Mouse (Mus musculus): Measurements from ENCODE around the gene Ttll12. TPM values are rescaled to one million over a fixed set of nuclear protein-coding genes. Genes with fewer than 3 reads are reported as not detected.

Ttll12 gene
- polyA plus RNA-seq, 1 experiment, result 21.6 TPM

DNA sequence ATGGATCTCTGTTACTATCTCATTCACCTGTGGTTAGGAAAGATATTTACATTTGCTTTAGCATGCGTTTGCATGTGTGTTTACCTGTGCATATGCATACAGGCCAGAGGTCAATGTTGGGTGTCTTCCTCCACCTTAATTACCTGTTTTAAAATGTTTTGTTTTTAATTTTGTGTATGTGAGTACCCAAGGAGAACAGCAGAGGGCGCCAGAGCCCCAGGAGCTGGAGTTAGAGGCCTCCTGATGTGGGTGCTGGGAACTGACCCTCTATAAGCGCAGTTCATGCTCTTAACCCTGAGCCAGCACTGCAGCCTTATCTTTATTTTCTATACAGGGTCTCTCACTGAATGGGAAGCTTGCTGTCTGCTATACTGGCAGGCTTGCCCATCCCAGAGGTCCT is 34.8 kb upstream of the Ttll12 start:
- TF ChIP-seq CTCF (IDR thresholded peaks at IDR 0.05; ENCODE audit: insufficient read depth, low read length), result no peak
- TF ChIP-seq POLR2A (IDR thresholded peaks at IDR 0.05; ENCODE audit: borderline replicate concordance, extremely low read depth, low read depth, low read length), result no peak
- WGBS, result 74% methylated on average over 3 of the region's 3 CpGs
- DNase-seq, result no peak

DNA sequence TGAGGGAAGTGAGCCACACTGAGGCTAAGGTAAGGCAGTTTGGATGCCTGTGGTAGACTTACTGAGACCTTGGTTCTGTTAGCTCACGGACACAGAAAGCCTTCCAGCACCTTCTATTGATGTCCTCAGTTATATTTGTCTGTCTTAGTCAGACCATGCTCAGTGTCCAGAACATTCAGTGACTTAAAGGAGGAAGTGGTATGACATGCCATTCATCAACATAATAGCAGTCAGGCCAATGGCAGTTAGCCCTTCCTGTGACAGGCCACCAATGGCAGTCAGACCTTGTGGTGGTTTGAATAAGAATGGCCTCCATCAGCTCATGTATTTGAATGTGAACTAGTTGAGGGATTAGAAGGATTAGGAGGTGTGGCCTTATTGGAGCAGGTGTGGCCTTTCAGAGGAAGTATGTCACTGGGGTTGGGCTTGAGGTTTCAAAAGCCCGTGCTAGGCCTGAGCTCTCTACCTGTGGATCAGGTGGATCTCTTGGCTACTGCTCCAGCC is 31.2 kb upstream of the Ttll12 start:
- no peak for DNase-seq
- no peak for TF ChIP-seq POLR2A (IDR thresholded peaks at IDR 0.05; ENCODE audit: borderline replicate concordance, extremely low read depth, low read depth, low read length)
- no peak for TF ChIP-seq CTCF (IDR thresholded peaks at IDR 0.05; ENCODE audit: insufficient read depth, low read length)
- no peak overlapping the region for H3K4me3 ChIP-seq (replicated peaks; ENCODE audit: extremely low read depth, low read depth, low read length)
- WGBS, result 70% methylated on average over 2 of the region's 2 CpGs
- no peaks in the 10 kb centered on the region for H3K4me1 ChIP-seq (ENCODE audit: control insufficient read depth, insufficient read depth, low read length)

More for the DNA sequence above, 34.8 kb upstream of the Ttll12 start:
- no peaks in the 10 kb centered on the region for H3K4me1 ChIP-seq (ENCODE audit: control insufficient read depth, insufficient read depth, low read length)
- H3K4me3 ChIP-seq (replicated peaks; ENCODE audit: extremely low read depth, low read depth, low read length), result no peak overlapping the region

DNA sequence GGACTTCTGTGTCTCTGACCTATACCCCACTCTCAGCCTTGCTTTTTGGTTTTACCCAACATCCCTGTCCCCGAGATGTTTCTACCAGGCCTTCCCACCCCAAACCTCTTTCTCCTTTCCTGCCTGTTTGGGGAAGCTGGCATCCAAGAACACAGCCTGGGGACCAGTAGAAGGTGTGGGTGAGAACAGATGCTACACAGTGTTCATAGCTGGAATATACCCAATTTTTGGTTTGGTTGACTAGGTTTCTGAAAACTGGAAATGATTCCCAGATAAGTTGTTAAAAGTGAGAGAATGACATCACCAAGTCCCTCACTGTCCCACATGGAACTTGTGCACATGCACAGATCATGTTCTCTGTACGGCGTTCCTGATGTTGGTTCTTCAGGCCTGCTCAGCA is 20.3 kb upstream of the Ttll12 start:
- H3K4me1 ChIP-seq (ENCODE audit: control insufficient read depth, insufficient read depth, low read length), result no peaks in the 10 kb centered on the region
- DNase-seq, result no peak
- TF ChIP-seq POLR2A (IDR thresholded peaks at IDR 0.05; ENCODE audit: borderline replicate concordance, extremely low read depth, low read depth, low read length) (no peak), CTCF (IDR thresholded peaks at IDR 0.05; ENCODE audit: insufficient read depth, low read length) (no peak)
- whole genome bisulfite sequencing, result 85% methylated on average over 3 of the region's 3 CpGs
- no peak overlapping the region for H3K4me3 ChIP-seq (replicated peaks; ENCODE audit: extremely low read depth, low read depth, low read length)

DNA sequence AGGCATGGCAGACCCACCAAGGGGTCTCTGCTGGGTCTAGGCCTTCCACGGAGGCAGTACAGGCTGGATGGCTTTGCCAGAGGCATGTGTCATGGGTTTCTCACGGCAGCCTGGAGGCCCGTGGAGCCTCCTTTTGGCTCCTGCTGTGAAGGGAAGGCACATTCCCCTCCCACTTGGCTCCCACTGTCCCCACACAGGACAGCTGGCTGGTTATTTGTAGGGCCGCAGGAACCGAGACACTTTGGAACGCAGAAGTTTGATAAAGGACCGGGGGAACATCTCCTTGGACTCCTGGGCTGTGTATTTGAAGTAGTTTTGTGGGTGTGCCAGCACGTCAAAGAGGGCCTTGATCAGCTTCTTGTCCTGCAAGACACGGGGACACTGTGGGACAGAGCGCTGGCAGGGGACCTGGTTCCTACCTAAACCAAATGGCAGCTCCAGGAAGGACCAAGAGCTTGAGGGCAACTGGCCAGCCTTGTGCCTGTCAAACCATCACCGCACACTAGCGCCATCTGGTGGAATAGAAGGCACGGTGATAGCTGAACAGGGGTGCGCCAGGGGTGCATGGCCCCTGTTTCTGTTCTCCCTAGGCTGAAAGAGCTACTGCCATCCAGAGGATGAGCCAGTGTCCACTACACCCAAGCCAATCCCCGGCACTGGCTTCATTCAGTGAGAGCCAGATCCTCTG is 12.3 kb upstream of the Ttll12 start:
- Histone ChIP-seq H3K4me1 (ENCODE audit: control insufficient read depth, insufficient read depth, low read length) (no peaks in the 10 kb centered on the region), H3K4me3 (replicated peaks; ENCODE audit: extremely low read depth, low read depth, low read length) (no peak overlapping the region)
- TF ChIP-seq POLR2A (IDR thresholded peaks at IDR 0.05; ENCODE audit: borderline replicate concordance, extremely low read depth, low read depth, low read length) (no peak), CTCF (IDR thresholded peaks at IDR 0.05; ENCODE audit: insufficient read depth, low read length) (peak; percentile 85)
- WGBS, result 44% methylated on average over 15 of the region's 15 CpGs
- DNase-seq, result peak; percentile 66

DNA sequence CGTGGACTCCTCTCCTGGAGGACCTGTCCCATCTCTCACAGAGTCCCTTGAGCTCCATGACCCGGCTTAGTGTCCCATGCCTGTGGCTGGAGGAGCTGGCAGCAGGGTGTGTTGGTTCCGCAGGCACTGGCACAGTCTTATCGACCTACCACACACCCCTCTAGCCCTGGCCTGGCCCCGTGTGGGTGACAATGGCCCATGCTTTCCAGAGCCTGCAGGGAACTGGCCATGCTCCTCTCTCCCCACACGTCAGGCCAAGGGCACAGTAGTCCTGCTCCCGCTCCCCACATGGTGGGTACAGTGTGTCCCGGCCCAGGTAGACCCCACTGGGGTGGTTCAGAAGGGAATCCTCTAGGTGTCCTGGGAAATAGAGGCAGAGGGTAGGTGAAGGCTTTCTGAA is 11.7 kb upstream of the Ttll12 start:
- WGBS, result 88% methylated on average over 8 of the region's 8 CpGs
- Histone ChIP-seq H3K4me3 (replicated peaks; ENCODE audit: extremely low read depth, low read depth, low read length) (no peak overlapping the region), H3K4me1 (ENCODE audit: control insufficient read depth, insufficient read depth, low read length) (no peaks in the 10 kb centered on the region)
- DNase-seq, result no peak
- TF ChIP-seq POLR2A (IDR thresholded peaks at IDR 0.05; ENCODE audit: borderline replicate concordance, extremely low read depth, low read depth, low read length), result no peak

DNA sequence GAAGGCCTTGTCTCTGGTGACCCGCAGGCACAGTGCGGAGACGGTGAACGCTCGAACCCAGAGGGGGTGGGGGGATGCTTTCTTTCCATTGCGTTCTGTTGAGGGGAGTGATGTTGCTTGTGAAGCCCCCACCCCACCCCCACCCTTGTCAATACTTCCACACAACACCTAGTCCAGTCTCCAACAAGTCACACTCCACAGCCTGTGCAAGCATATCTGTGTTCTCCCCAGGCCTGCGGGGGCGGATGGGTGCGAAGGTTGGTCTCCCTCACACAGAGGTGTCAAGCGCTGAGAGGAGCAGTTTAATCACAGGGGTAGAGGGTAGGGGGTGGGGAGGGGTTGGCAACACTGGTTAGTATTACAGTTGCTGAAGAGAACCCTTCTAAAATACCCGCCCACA is 11.3 kb upstream of the Ttll12 start:
- TF ChIP-seq CTCF (IDR thresholded peaks at IDR 0.05; ENCODE audit: insufficient read depth, low read length), result no peak
- no peak for TF ChIP-seq POLR2A (IDR thresholded peaks at IDR 0.05; ENCODE audit: borderline replicate concordance, extremely low read depth, low read depth, low read length)
- WGBS, result 86% methylated on average over 11 of the region's 11 CpGs
- Histone ChIP-seq H3K4me3 (replicated peaks; ENCODE audit: extremely low read depth, low read depth, low read length) (no peak overlapping the region), H3K4me1 (ENCODE audit: control insufficient read depth, insufficient read depth, low read length) (no peaks in the 10 kb centered on the region)
- DNase-seq, result no peak

DNA sequence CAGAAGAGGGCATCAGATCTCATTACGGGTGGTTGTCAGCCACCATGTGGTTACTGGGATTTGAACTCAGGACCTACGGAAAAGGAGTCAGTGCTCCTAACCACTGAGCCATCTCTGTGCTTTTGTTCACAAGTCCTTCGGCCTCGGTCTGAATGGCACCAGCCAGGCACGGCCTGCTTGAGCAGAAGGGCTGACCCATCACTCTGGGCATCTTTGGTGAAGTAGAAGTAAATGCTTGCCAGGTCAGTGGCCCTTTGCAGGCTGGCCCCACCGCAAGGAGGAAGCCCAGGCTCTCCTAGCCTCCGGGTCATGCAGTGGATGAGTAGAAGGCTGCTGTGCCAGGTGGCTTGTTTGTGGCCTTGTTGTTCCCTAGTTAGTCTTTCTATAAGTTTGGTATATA is 8.5 kb upstream of the Ttll12 start:
- no peaks in the 10 kb centered on the region for H3K4me1 ChIP-seq (ENCODE audit: control insufficient read depth, insufficient read depth, low read length)
- TF ChIP-seq CTCF (IDR thresholded peaks at IDR 0.05; ENCODE audit: insufficient read depth, low read length), result no peak
- TF ChIP-seq POLR2A (IDR thresholded peaks at IDR 0.05; ENCODE audit: borderline replicate concordance, extremely low read depth, low read depth, low read length), result no peak
- no peak overlapping the region for H3K4me3 ChIP-seq (replicated peaks; ENCODE audit: extremely low read depth, low read depth, low read length)
- no peak for DNase-seq
- WGBS, result 98% methylated on average over 7 of the region's 7 CpGs

DNA sequence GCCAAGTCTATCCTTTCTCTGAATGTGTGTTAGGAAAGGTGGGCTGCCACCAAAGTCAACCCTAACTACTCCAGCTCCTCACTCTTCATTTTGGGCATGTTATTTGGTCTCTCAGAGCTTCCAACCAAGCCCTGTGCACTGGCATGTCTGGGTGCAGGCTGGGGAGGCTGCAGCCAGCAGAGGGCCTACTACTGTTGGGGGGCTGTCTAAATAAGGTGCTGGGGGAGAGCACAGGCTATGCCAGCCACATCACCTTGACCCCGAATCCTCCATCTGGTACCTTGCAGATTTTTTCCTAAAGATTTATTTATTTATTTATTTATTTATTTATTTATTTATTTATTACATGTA is 8.1 kb upstream of the Ttll12 start:
- H3K4me3 ChIP-seq (replicated peaks; ENCODE audit: extremely low read depth, low read depth, low read length), result no peak overlapping the region
- no peak for TF ChIP-seq CTCF (IDR thresholded peaks at IDR 0.05; ENCODE audit: insufficient read depth, low read length)
- no peak for TF ChIP-seq POLR2A (IDR thresholded peaks at IDR 0.05; ENCODE audit: borderline replicate concordance, extremely low read depth, low read depth, low read length)
- no peaks in the 10 kb centered on the region for H3K4me1 ChIP-seq (ENCODE audit: control insufficient read depth, insufficient read depth, low read length)
- WGBS, result 91% methylated on average over 1 of the region's 1 CpGs
- no peak for DNase-seq

DNA sequence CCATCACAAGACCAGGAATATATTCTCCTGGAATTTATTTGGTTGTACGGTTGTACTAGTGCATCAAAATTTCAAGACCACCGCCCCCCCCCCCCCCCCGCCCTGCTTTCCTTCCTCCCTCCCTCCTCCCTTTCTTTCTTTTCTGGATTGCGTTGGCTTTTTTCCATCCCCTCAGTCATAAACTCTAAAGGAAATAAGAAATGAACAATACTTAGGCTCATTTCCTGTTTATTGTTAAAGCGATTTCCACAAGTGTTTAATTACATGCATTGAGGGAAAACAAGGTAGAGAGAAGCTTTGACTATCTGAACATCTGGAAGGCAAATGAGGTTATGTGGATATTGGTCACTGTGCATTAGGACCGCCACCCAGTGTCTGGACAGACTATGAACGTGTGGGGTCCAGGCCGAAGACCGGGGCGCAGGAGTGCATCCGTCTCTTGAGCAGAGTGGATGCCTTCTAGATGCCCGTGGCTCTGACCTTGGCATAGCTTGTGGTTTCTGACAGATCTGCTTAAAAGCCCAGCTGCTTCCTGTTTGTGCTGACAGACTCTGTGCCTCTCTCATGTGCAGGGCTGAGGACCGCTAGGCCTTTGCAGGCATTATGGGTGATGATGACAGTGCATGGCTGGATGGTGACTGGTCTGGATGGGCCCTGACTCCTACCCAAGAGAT is 7.6 kb upstream of the Ttll12 start:
- H3K4me3 ChIP-seq (replicated peaks; ENCODE audit: extremely low read depth, low read depth, low read length), result no peak overlapping the region
- H3K4me1 ChIP-seq (ENCODE audit: control insufficient read depth, insufficient read depth, low read length), result no peaks in the 10 kb centered on the region
- WGBS, result 35% methylated on average over 13 of the region's 13 CpGs
- no peak for TF ChIP-seq CTCF (IDR thresholded peaks at IDR 0.05; ENCODE audit: insufficient read depth, low read length)
- no peak for TF ChIP-seq POLR2A (IDR thresholded peaks at IDR 0.05; ENCODE audit: borderline replicate concordance, extremely low read depth, low read depth, low read length)
- DNase-seq, result no peak

DNA sequence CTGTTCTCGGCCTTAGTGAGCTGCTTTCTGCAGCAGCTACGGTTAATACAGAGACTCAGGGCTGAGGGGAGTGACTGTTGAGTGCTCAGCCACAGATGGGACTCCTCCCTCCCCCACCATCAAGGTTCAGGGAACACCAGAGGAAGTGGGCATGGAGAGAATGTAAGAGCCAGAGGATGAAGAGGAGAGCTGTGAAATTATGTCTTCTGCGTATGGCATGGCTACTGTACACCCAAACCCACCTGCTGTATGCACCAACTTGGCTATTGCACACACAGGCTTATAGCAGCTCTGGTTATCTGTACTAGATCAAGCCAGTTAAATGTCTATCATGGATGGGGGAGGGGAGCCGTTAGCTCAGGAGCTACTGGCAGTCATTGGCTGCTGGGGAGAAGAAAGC is 6.2 kb upstream of the Ttll12 start:
- 85% methylated on average over 4 of the region's 4 CpGs for WGBS
- TF ChIP-seq POLR2A (IDR thresholded peaks at IDR 0.05; ENCODE audit: borderline replicate concordance, extremely low read depth, low read depth, low read length) (no peak), CTCF (IDR thresholded peaks at IDR 0.05; ENCODE audit: insufficient read depth, low read length) (no peak)
- Histone ChIP-seq H3K4me1 (ENCODE audit: control insufficient read depth, insufficient read depth, low read length) (no peaks in the 10 kb centered on the region), H3K4me3 (replicated peaks; ENCODE audit: extremely low read depth, low read depth, low read length) (no peak overlapping the region)
- DNase-seq, result no peak

Measured in lung, adult 2 months (tissue).